Mouse (Mus musculus) midbrain, embryonic 16.5 days (tissue): ENCODE measurements around the gene 2610318N02Rik. TPM values are rescaled to one million over a fixed set of nuclear protein-coding genes. Genes with fewer than 3 reads are reported as not detected.
"Not testable (repeated sequence)": the region's sequence is repeated elsewhere in the genome, so short reads cannot be mapped to it uniquely, and the experiment has no call there.

Experiments
- ATAC-seq: fragments of 200-750 bp; cut with Nextera tagmentation; 2 replicates; pipeline ENCODE4 v1.8.0; 2017; ENCODE audit warnings: moderate TSS enrichment
- H3K27ac ChIP-seq: fragments of 300-500 bp; sonication (generic); 2 replicates; pipeline ENCODE4 v1.5.1; 2014; ENCODE audit warnings: mild to moderate bottlenecking, low read length, mixed read lengths
- H3K27me3 ChIP-seq: fragments of 300-500 bp; sonication (generic); 2 replicates; pipeline ENCODE4 v1.6.1; 2014; ENCODE audit warnings: low read depth, low read length, mixed read lengths; ENCODE audit not compliant: control insufficient read depth, insufficient read depth
- H3K36me3 ChIP-seq: fragments of 300-500 bp; sonication (generic); 2 replicates; pipeline ENCODE4 v1.6.1; 2014; ENCODE audit warnings: mild to moderate bottlenecking, low read length, moderate library complexity, mixed read lengths; ENCODE audit not compliant: control insufficient read depth, insufficient read depth
- H3K4me1 ChIP-seq: fragments of 300-500 bp; sonication (generic); 2 replicates; pipeline ENCODE4 v1.6.1; 2014; ENCODE audit warnings: mild to moderate bottlenecking, low read length, mixed read lengths; ENCODE audit not compliant: control insufficient read depth, insufficient read depth
- H3K4me2 ChIP-seq: fragments of 300-500 bp; sonication (generic); 2 replicates; pipeline ENCODE4 v1.6.1; 2014; ENCODE audit warnings: mild to moderate bottlenecking, low read length, mixed read lengths
- H3K4me3 ChIP-seq: fragments of 300-500 bp; sonication (generic); 2 replicates; pipeline ENCODE4 v1.5.1; 2014; ENCODE audit warnings: low read depth, mild to moderate bottlenecking, low read length, moderate library complexity, mixed read lengths
- H3K9ac ChIP-seq: fragments of 300-500 bp; sonication (generic); 2 replicates; pipeline ENCODE4 v1.6.1; 2014; ENCODE audit warnings: low read depth, low read length, mixed read lengths
- H3K9me3 ChIP-seq: fragments of 300-500 bp; sonication (generic); replicated peaks from 2 replicates; pipeline ENCODE4 v1.6.1; 2014; ENCODE audit warnings: mild to moderate bottlenecking, low read length, mixed read lengths; ENCODE audit not compliant: control insufficient read depth, poor library complexity, severe bottlenecking
- WGBS: fragments of 180-500 bp; shearing (Covaris S2); extraction: QIAGEN DNeasy Blood & Tissue Kit; methylation state at CpG from one replicate; pipeline ENCODE4 v1.1.7; 2014; 5-methylcytosine and 5-hydroxymethylcytosine counted together
- polyA plus RNA-seq: library from polyadenylated mRNA; unstranded; fragments of >200 nt; fragmentation: Nextera tagmentation; extraction: Ambion mirVana; gene quantifications from 2 replicates; pipeline ENCODE4 v1.2.1, GENCODE M21; 2015

Gene 2610318N02Rik
- 10.0 and 14.9 TPM in 2 replicates for polyA plus RNA-seq

GRCm38 (mm10) chr16:17124871-17125520, at the start of gene 2610318N02Rik:
Gene 2610318N02Rik, minus strand, starts transcription at chr16:17125167.
- H3K9ac ChIP-seq, result peak within 1 kb of the TSS; percentile 62
- H3K9me3 ChIP-seq, result no peaks in the 10 kb centered on the region
- no peaks in the 10 kb centered on the region for H3K36me3 ChIP-seq
- peak within 1 kb of the TSS; percentile 93 for H3K4me2 ChIP-seq
- under 1% methylated on average over 25 of the region's 25 CpGs for WGBS
- H3K27me3 ChIP-seq, result no peaks in the 10 kb centered on the region
- peak; percentile 93 for ATAC-seq
- H3K27ac ChIP-seq, result no peak within 1 kb of the TSS
- H3K4me1 ChIP-seq, result peaks cover 15% of the 10 kb centered on the region
- H3K4me3 ChIP-seq, result peak within 1 kb of the TSS; percentile 46

- Histone ChIP-seq H3K9ac (no peak overlapping the region), H3K9me3 (no peaks in the 10 kb centered on the region), H3K4me2 (no peak overlapping the region), H3K27ac (no peak overlapping the region), H3K4me3 (no peak overlapping the region), H3K4me1 (no peaks in the 10 kb centered on the region), H3K36me3 (peaks cover 7% of the 10 kb centered on the region; the same call in 1 of the 2 replicates), H3K27me3 (no peaks in the 10 kb centered on the region)
- 89% methylated on average over 5 of the region's 5 CpGs for WGBS
- ATAC-seq, result no peak
Observed at GRCm38 (mm10) chr16:17168049-17168448, 43.1 kb upstream of the 2610318N02Rik start.

GRCm38 (mm10) chr16:17167179-17167578, 42.2 kb upstream of the 2610318N02Rik start:
- ATAC-seq, result no peak
- H3K9me3 ChIP-seq, result no peaks in the 10 kb centered on the region
- peaks cover 2% of the 10 kb centered on the region; the same call in 1 of the 2 replicates for H3K36me3 ChIP-seq
- no peaks in the 10 kb centered on the region for H3K4me1 ChIP-seq
- H3K27me3 ChIP-seq, result no peaks in the 10 kb centered on the region
- H3K9ac ChIP-seq, result no peak overlapping the region
- H3K4me3 ChIP-seq, result no peak overlapping the region
- H3K27ac ChIP-seq, result no peak overlapping the region
- no peak overlapping the region for H3K4me2 ChIP-seq

GRCm38 (mm10) chr16:17165478-17165877, 40.5 kb upstream of the 2610318N02Rik start:
- not testable (repeated sequence) for H3K27ac ChIP-seq, H3K4me3 ChIP-seq, H3K4me1 ChIP-seq, H3K4me2 ChIP-seq, H3K9me3 ChIP-seq, H3K36me3 ChIP-seq, H3K9ac ChIP-seq, ATAC-seq, H3K27me3 ChIP-seq
- 90% methylated on average over 1 of the region's 1 CpGs for WGBS

DNA sequence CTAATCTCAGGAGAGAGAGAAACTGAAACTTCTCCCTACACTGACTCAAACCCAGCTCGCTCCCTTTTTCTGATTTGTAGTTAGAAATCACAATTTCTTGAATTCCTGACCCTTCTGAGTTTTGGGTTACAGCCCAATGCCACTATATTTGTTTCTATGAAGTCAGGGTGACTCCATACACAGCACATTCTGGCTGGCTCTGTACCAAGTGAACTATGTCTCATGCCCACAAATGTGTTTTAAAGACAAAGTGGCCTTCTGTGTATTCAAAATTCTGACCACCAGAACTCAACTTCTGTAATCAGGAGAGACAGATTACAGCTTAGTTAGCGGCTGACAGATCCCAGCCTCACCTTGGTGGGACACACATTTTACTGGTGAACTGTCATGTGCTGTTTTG, 29.4 kb upstream of the 2610318N02Rik start:
- Histone ChIP-seq H3K9ac (no peak overlapping the region), H3K36me3 (peaks cover 14% of the 10 kb centered on the region; the same call in 1 of the 2 replicates), H3K4me1 (no peaks in the 10 kb centered on the region), H3K27ac (no peak overlapping the region), H3K4me3 (no peak overlapping the region), H3K4me2 (no peak overlapping the region), H3K9me3 (no peaks in the 10 kb centered on the region), H3K27me3 (no peaks in the 10 kb centered on the region)
- ATAC-seq, result no peak
- 99% methylated on average over 2 of the region's 2 CpGs for WGBS

GRCm38 (mm10) chr16:17151874-17152273, 26.9 kb upstream of the 2610318N02Rik start:
- Histone ChIP-seq H3K9me3 (no peaks in the 10 kb centered on the region), H3K27ac (no peak overlapping the region), H3K9ac (no peak overlapping the region), H3K4me1 (peaks cover 13% of the 10 kb centered on the region), H3K36me3 (peaks cover 11% of the 10 kb centered on the region; the same call in 1 of the 2 replicates), H3K4me2 (no peak overlapping the region), H3K4me3 (no peak overlapping the region), H3K27me3 (no peaks in the 10 kb centered on the region)
- 96% methylated on average over 4 of the region's 4 CpGs for WGBS
- no peak for ATAC-seq

DNA sequence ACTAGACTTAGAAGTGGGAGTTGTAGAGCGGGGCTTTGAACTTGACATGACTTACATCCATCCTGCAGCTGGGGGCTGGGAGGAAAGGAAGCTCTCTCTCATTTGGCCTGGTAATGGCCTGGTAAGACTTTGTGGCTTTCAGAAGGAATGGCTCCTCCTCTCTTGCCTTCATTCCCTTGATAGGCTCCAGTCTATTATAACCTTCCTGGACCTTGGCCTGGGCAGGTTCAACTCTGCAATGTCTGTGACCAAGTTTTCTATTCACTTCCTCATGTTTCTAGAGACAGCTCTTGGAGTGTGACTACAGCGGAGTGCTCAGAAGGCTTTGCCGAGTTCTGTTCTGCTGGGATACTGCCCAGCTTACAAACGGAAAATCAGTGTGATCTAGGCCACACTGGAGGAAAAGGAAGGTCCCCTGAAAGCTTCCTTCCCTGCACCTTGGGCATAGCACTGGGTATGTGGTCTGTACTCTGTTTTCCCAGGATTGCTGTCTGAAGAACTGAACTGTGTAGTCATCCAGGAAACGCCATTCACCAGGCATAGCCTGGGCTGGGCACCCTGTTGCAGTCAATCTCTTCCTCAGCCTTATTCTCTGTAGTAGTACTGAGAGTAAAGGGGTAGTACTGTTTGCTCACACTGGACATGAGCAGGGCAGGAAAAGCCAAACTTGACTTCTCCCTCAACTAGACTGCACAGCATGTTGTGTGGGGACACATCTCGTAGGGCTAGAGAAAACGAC, 25.7 kb upstream of the 2610318N02Rik start:
- 89% methylated on average over 7 of the region's 7 CpGs for WGBS

GRCm38 (mm10) chr16:17148084-17148483, 23.1 kb upstream of the 2610318N02Rik start:
- WGBS, result 9% methylated on average over 16 of the region's 16 CpGs
- Histone ChIP-seq H3K4me3 (peak overlapping the region; percentile 73), H3K9ac (peak overlapping the region; percentile 84), H3K4me2 (peak overlapping the region; percentile 91), H3K4me1 (peaks cover 13% of the 10 kb centered on the region), H3K36me3 (peaks cover 7% of the 10 kb centered on the region; the same call in 1 of the 2 replicates), H3K9me3 (no peaks in the 10 kb centered on the region), H3K27me3 (no peaks in the 10 kb centered on the region), H3K27ac (no peak overlapping the region)
- ATAC-seq, result peak; percentile 20

More for the DNA sequence above, 25.7 kb upstream of the 2610318N02Rik start:
- H3K9ac ChIP-seq, result no peak overlapping the region
- H3K9me3 ChIP-seq, result no peaks in the 10 kb centered on the region
- no peak overlapping the region for H3K4me2 ChIP-seq
- ATAC-seq, result no peak
- no peaks in the 10 kb centered on the region for H3K27me3 ChIP-seq
- no peak overlapping the region for H3K27ac ChIP-seq
- H3K4me3 ChIP-seq, result no peak overlapping the region
- peaks cover 11% of the 10 kb centered on the region; the same call in 1 of the 2 replicates for H3K36me3 ChIP-seq
- H3K4me1 ChIP-seq, result peaks cover 13% of the 10 kb centered on the region

- H3K9me3 ChIP-seq, result no peaks in the 10 kb centered on the region
- peak overlapping the region; percentile 84 for H3K9ac ChIP-seq
- H3K4me3 ChIP-seq, result peak overlapping the region; percentile 73
- peak overlapping the region; percentile 78 for H3K27ac ChIP-seq
- H3K4me2 ChIP-seq, result peak overlapping the region; percentile 91
- peaks cover 7% of the 10 kb centered on the region; the same call in 1 of the 2 replicates for H3K36me3 ChIP-seq
- H3K4me1 ChIP-seq, result peaks cover 13% of the 10 kb centered on the region
- under 1% methylated on average over 41 of the region's 41 CpGs for WGBS
- peak; percentile 76 for ATAC-seq
- H3K27me3 ChIP-seq, result no peaks in the 10 kb centered on the region
Observed at GRCm38 (mm10) chr16:17147391-17147929, 22.5 kb upstream of the 2610318N02Rik start.
